Mouse (Mus musculus) liver, adult 2 months (tissue): ENCODE results near the gene Tmpo.

Experiments
- CTCF ChIP-seq: fragments of 200-500 bp; IDR thresholded peaks from 2 replicates; pipeline ENCODE4 v1.5.1; 2011; ENCODE audit warnings: low read depth, low read length, control low read depth
- POLR2A ChIP-seq: fragments of 200-500 bp; IDR thresholded peaks from 2 replicates; pipeline ENCODE4 v1.6.1; 2011; ENCODE audit warnings: low read length, control low read depth; ENCODE audit not compliant: insufficient read depth; ENCODE audit errors: extremely low read depth

- TF ChIP-seq CTCF (no peak), POLR2A (no peak)
Measured at GRCm38 (mm10) chr10:91145413-91145812, 35.7 kb downstream of the Tmpo start.
